Mouse (Mus musculus) bone marrow, adult 2 months (tissue): ENCODE measurements around the gene Ssbp2.

ENCODE experiments used
- CTCF ChIP-seq: fragments of 200-500 bp; IDR thresholded peaks from 2 replicates; pipeline ENCODE4 v1.5.1; 2011; ENCODE audit warnings: low read length, control low read depth; ENCODE audit not compliant: control insufficient read depth, insufficient read depth
- POLR2A ChIP-seq: fragments of 200-500 bp; IDR thresholded peaks from 2 replicates; pipeline ENCODE4 v1.6.1; 2011; ENCODE audit warnings: low read depth, mild to moderate bottlenecking, control low read depth, low read length, borderline replicate concordance; ENCODE audit not compliant: control insufficient read depth

DNA sequence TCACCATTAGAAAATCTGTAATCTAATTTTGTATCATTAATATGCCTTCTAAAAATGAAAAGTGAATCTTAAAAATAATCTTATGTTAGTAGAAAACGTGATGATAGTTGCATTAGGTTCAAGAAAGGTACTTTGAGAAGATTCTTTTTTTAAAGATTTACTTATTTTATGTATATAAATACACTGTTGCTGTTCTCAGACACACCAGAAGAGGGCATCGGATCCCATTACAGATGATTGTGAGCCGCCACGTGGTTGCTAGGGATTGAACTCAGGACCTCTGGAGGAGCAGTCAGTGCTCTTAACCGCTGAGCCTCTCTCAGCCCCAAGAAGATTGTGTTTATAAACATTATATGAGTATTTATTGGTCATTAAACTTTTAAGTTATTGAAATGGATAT lies 126.3 kb downstream of the Ssbp2 start:
- TF ChIP-seq CTCF: no peak
- TF ChIP-seq POLR2A: no peak
